Mouse (Mus musculus): ENCODE measurements around the gene AI481877. TPM values are rescaled to one million over a fixed set of nuclear protein-coding genes. Genes with fewer than 3 reads are reported as not detected.
A peak's percentile ranks its signal among the peaks of the same experiment; 100 is the strongest.

The AI481877 gene
- total and polyA plus RNA-seq, 2 experiments from 2014 or later = not detected

GRCm38 (mm10) chr4:59007016-59007415 is 131.8 kb downstream of the AI481877 start:
- peaks cover 40% of the 10 kb centered on the region for H3K4me1 ChIP-seq (ENCODE audit: control insufficient read depth, insufficient read depth)
- TF ChIP-seq CTCF (IDR thresholded peaks at IDR 0.05; ENCODE audit: low read depth) (no peak), EP300 (IDR thresholded peaks at IDR 0.05; ENCODE audit: low read depth) (no peak)
- no peaks in the 10 kb centered on the region for H3K9me3 ChIP-seq (replicated peaks; ENCODE audit: control insufficient read depth, low read length)
- no peak overlapping the region for H3K4me2 ChIP-seq (ENCODE audit: low read depth, low read length)
- H3K27ac ChIP-seq (ENCODE audit: low read depth) = no peak overlapping the region
- H3K27me3 ChIP-seq (ENCODE audit: control insufficient read depth, insufficient read depth, low read length) = no peaks in the 10 kb centered on the region
- no peak overlapping the region for H3K9ac ChIP-seq (replicated peaks; ENCODE audit: low read depth, low read length)
- no peak overlapping the region for H3K4me3 ChIP-seq (ENCODE audit: low read depth, low read length)
- DNase-seq (ENCODE audit: low spot score) (no peak), ATAC-seq (ENCODE audit: insufficient read depth, low read depth) (no peak)
- no peaks in the 10 kb centered on the region for H3K36me3 ChIP-seq (replicated peaks; ENCODE audit: control insufficient read depth, insufficient read depth, low read length)
- 76% methylated on average over 6 of the region's 6 CpGs for WGBS

- H3K4me3 ChIP-seq (ENCODE audit: low read depth, low read length) = no peak overlapping the region
- DNase-seq (ENCODE audit: low spot score) = no peak
- H3K9me3 ChIP-seq (replicated peaks; ENCODE audit: control insufficient read depth, low read length) = no peaks in the 10 kb centered on the region
- H3K4me2 ChIP-seq (ENCODE audit: low read depth, low read length) = no peak overlapping the region
- 59% methylated on average over 8 of the region's 8 CpGs for WGBS
- no peak overlapping the region for H3K27ac ChIP-seq (ENCODE audit: low read depth)
- H3K36me3 ChIP-seq (replicated peaks; ENCODE audit: control insufficient read depth, insufficient read depth, low read length) = no peaks in the 10 kb centered on the region
- no peak overlapping the region for H3K9ac ChIP-seq (replicated peaks; ENCODE audit: low read depth, low read length)
- peaks cover 35% of the 10 kb centered on the region for H3K4me1 ChIP-seq (ENCODE audit: control insufficient read depth, insufficient read depth)
- no peak for TF ChIP-seq CTCF (IDR thresholded peaks at IDR 0.05; ENCODE audit: low read depth)
- no peak for TF ChIP-seq EP300 (IDR thresholded peaks at IDR 0.05; ENCODE audit: low read depth)
- H3K27me3 ChIP-seq (ENCODE audit: control insufficient read depth, insufficient read depth, low read length) = no peaks in the 10 kb centered on the region
- ATAC-seq (ENCODE audit: insufficient read depth, low read depth) = no peak
Measured at GRCm38 (mm10) chr4:59006211-59006610, 132.6 kb downstream of the AI481877 start.

GRCm38 (mm10) chr4:59003806-59004200 is 135.0 kb downstream of the AI481877 start:
- 10% methylated on average over 7 of the region's 7 CpGs for WGBS
- ATAC-seq (ENCODE audit: insufficient read depth, low read depth) = no peak
- H3K4me3 ChIP-seq (ENCODE audit: low read depth, low read length) = peak overlapping the region; percentile 90

GRCm38 (mm10) chr4:59002948-59003805 is 135.6 kb downstream of the AI481877 start, which contains the start of gene Gm20503:
Gene Gm20503 (plus strand): TSS chr4:59003210.
- DNase-seq (ENCODE audit: low spot score) (peak; percentile 86), ATAC-seq (ENCODE audit: insufficient read depth, low read depth) (peak; percentile 98)
- Histone ChIP-seq H3K4me1 (ENCODE audit: control insufficient read depth, insufficient read depth) (peaks cover 23% of the 10 kb centered on the region), H3K36me3 (replicated peaks; ENCODE audit: control insufficient read depth, insufficient read depth, low read length) (no peaks in the 10 kb centered on the region), H3K4me2 (ENCODE audit: low read depth, low read length) (peak within 1 kb of the TSS; percentile 84), H3K27ac (ENCODE audit: low read depth) (peak within 1 kb of the TSS; percentile 90), H3K4me3 (ENCODE audit: low read depth, low read length) (peak within 1 kb of the TSS; percentile 90), H3K9ac (replicated peaks; ENCODE audit: low read depth, low read length) (peak within 1 kb of the TSS; percentile 87), H3K27me3 (ENCODE audit: control insufficient read depth, insufficient read depth, low read length) (no peaks in the 10 kb centered on the region), H3K9me3 (replicated peaks; ENCODE audit: control insufficient read depth, low read length) (no peaks in the 10 kb centered on the region)
- TF ChIP-seq CTCF (IDR thresholded peaks at IDR 0.05; ENCODE audit: low read depth) (no peak), EP300 (IDR thresholded peaks at IDR 0.05; ENCODE audit: low read depth) (no peak)
- under 1% methylated on average over 65 of the region's 89 CpGs for WGBS

More at GRCm38 (mm10) chr4:59003806-59004200, 135.0 kb downstream of the AI481877 start:
- no peaks in the 10 kb centered on the region for H3K9me3 ChIP-seq (replicated peaks; ENCODE audit: control insufficient read depth, low read length)
- TF ChIP-seq CTCF (IDR thresholded peaks at IDR 0.05; ENCODE audit: low read depth) (no peak), EP300 (IDR thresholded peaks at IDR 0.05; ENCODE audit: low read depth) (no peak)
- H3K4me1 ChIP-seq (ENCODE audit: control insufficient read depth, insufficient read depth) = peaks cover 23% of the 10 kb centered on the region
- H3K36me3 ChIP-seq (replicated peaks; ENCODE audit: control insufficient read depth, insufficient read depth, low read length) = no peaks in the 10 kb centered on the region
- H3K9ac ChIP-seq (replicated peaks; ENCODE audit: low read depth, low read length) = peak overlapping the region; percentile 87
- no peak for DNase-seq (ENCODE audit: low spot score)
- peak overlapping the region; percentile 90; the same call in 1 of the 2 replicates for H3K27ac ChIP-seq (ENCODE audit: low read depth)
- H3K27me3 ChIP-seq (ENCODE audit: control insufficient read depth, insufficient read depth, low read length) = no peaks in the 10 kb centered on the region
- peak overlapping the region; percentile 84 for H3K4me2 ChIP-seq (ENCODE audit: low read depth, low read length)

GRCm38 (mm10) chr4:59000614-59001013 is 138.2 kb downstream of the AI481877 start:
- H3K9ac ChIP-seq (replicated peaks; ENCODE audit: low read depth, low read length) = no peak overlapping the region
- no peak overlapping the region for H3K4me3 ChIP-seq (ENCODE audit: low read depth, low read length)
- H3K9me3 ChIP-seq (replicated peaks; ENCODE audit: control insufficient read depth, low read length) = no peaks in the 10 kb centered on the region
- WGBS = 0% methylated on average over 2 of the region's 2 CpGs
- no peak for DNase-seq (ENCODE audit: low spot score)
- no peak overlapping the region for H3K27ac ChIP-seq (ENCODE audit: low read depth)
- no peak for ATAC-seq (ENCODE audit: insufficient read depth, low read depth)
- no peak overlapping the region for H3K4me2 ChIP-seq (ENCODE audit: low read depth, low read length)
- peaks cover 22% of the 10 kb centered on the region for H3K4me1 ChIP-seq (ENCODE audit: control insufficient read depth, insufficient read depth)
- no peaks in the 10 kb centered on the region for H3K36me3 ChIP-seq (replicated peaks; ENCODE audit: control insufficient read depth, insufficient read depth, low read length)
- TF ChIP-seq EP300 (IDR thresholded peaks at IDR 0.05; ENCODE audit: low read depth) = no peak
- TF ChIP-seq CTCF (IDR thresholded peaks at IDR 0.05; ENCODE audit: low read depth) = peak; percentile 41
- no peaks in the 10 kb centered on the region for H3K27me3 ChIP-seq (ENCODE audit: control insufficient read depth, insufficient read depth, low read length)
